Mouse (Mus musculus) T-helper 17 cell (primary cell): ENCODE results near the gene Tnks1bp1.

Source experiments
- in situ Hi-C, 2 experiments: fragments of 300-600 bp; cut with MboI, MseI; formaldehyde crosslinking; loops; 1 replicate in 1 of 2; 2 replicates in 1 of 2; pipeline ENCODE4 v1.15.1; 2025; ENCODE audit warnings: high pct_unique_total_duplicates in 2 of 2

Gene Tnks1bp1

GRCm38 (mm10) chr2:85070086-85070485, 22.3 kb downstream of the Tnks1bp1 start:
- in situ Hi-C loops, result no loop called here

- in situ Hi-C loops, result no loop called here
Observed at GRCm38 (mm10) chr2:85071921-85072320, 24.1 kb downstream of the Tnks1bp1 start.

GRCm38 (mm10) chr2:85073751-85074150, 25.9 kb downstream of the Tnks1bp1 start:
- in situ Hi-C loops, result no loop called here

GRCm38 (mm10) chr2:85088716-85089646, 41.2 kb downstream of the Tnks1bp1 start:
- in situ Hi-C loops, result no loop called here

- in situ Hi-C loops, result no loop called here
Observed at GRCm38 (mm10) chr2:85091325-85091724, 43.5 kb downstream of the Tnks1bp1 start.

- in situ Hi-C loops, result no loop called here
Observed at GRCm38 (mm10) chr2:85093376-85093775, 45.6 kb downstream of the Tnks1bp1 start.

GRCm38 (mm10) chr2:85095906-85096305, 48.1 kb downstream of the Tnks1bp1 start:
- in situ Hi-C loops, result no loop called here

GRCm38 (mm10) chr2:85098014-85098413, 50.2 kb downstream of the Tnks1bp1 start:
- in situ Hi-C loops, result no loop called here

- in situ Hi-C loops, result no loop called here
Observed at GRCm38 (mm10) chr2:85098824-85099511, 51.1 kb downstream of the Tnks1bp1 start.

GRCm38 (mm10) chr2:85103201-85103600, 55.4 kb downstream of the Tnks1bp1 start:
- in situ Hi-C loops, result no loop called here

GRCm38 (mm10) chr2:85105426-85106013, 57.7 kb downstream of the Tnks1bp1 start:
- in situ Hi-C loops, result loop anchor here (5.0 kb wide), 1 partner anchor 48 kb away; no protein-coding TSS in a partner anchor

- in situ Hi-C loops, result loop anchor here (5.0 kb wide), 1 partner anchor 49 kb away; no protein-coding TSS in a partner anchor
Observed at GRCm38 (mm10) chr2:85106068-85106790, 58.4 kb downstream of the Tnks1bp1 start.

GRCm38 (mm10) chr2:85106941-85107340, 59.1 kb downstream of the Tnks1bp1 start:
- in situ Hi-C loops, result loop anchor here (5.0 kb wide), 1 partner anchor 50 kb away; no protein-coding TSS in a partner anchor

GRCm38 (mm10) chr2:85110288-85110875, 62.6 kb downstream of the Tnks1bp1 start:
- in situ Hi-C loops, result no loop called here
